Mouse (Mus musculus) liver, embryonic 12.5 days (tissue): ENCODE data around the gene Fgf12. TPM values are rescaled to one million over a fixed set of nuclear protein-coding genes. Genes with fewer than 3 reads are reported as not detected.

Experiments
- ATAC-seq: fragments of 200-750 bp; cut with Nextera tagmentation; 2 replicates; pipeline ENCODE4 v1.8.0; 2017; ENCODE audit warnings: moderate number of reproducible peaks, mild to moderate bottlenecking, moderate library complexity
- H3K27ac ChIP-seq: fragments of 300-500 bp; sonication (generic); 2 replicates; pipeline ENCODE4 v1.5.1; 2016; ENCODE audit warnings: mild to moderate bottlenecking
- H3K27me3 ChIP-seq: fragments of 300-500 bp; sonication (generic); replicated peaks from 2 replicates; pipeline ENCODE4 v1.6.1; 2016; ENCODE audit warnings: mild to moderate bottlenecking, moderate library complexity
- H3K36me3 ChIP-seq: fragments of 300-500 bp; sonication (generic); 2 replicates; pipeline ENCODE4 v1.6.1; 2016; ENCODE audit warnings: mild to moderate bottlenecking, moderate library complexity
- H3K4me1 ChIP-seq: fragments of 300-500 bp; sonication (generic); 2 replicates; pipeline ENCODE4 v1.6.1; 2016
- H3K4me2 ChIP-seq: fragments of 300-500 bp; sonication (generic); 2 replicates; pipeline ENCODE4 v1.6.1; 2016; ENCODE audit warnings: mild to moderate bottlenecking, moderate library complexity
- H3K4me3 ChIP-seq: fragments of 300-500 bp; sonication (generic); 2 replicates; pipeline ENCODE4 v1.5.1; 2016; ENCODE audit warnings: mild to moderate bottlenecking, moderate library complexity
- H3K9ac ChIP-seq: fragments of 300-500 bp; sonication (generic); 2 replicates; pipeline ENCODE4 v1.6.1; 2016; ENCODE audit warnings: mild to moderate bottlenecking, moderate library complexity
- H3K9me3 ChIP-seq: fragments of 300-500 bp; sonication (generic); replicated peaks from 2 replicates; pipeline ENCODE4 v1.6.1; 2016; ENCODE audit warnings: mild to moderate bottlenecking, moderate library complexity
- WGBS: fragments of 180-500 bp; shearing (Covaris S2); methylation state at CpG from one replicate; pipeline ENCODE4 v1.1.7; 2016; ENCODE audit not compliant: insufficient replicate concordance; 5-methylcytosine and 5-hydroxymethylcytosine counted together
- polyA plus RNA-seq: library from polyadenylated mRNA; unstranded; fragments of >200 nt; fragmentation: Nextera tagmentation; extraction: Ambion mirVana; gene quantifications from 2 replicates; pipeline ENCODE4 v1.2.1, GENCODE M21; 2016

Fgf12 gene
- polyA plus RNA-seq, 1 experiment from 2014 or later: 0.14 TPM

DNA sequence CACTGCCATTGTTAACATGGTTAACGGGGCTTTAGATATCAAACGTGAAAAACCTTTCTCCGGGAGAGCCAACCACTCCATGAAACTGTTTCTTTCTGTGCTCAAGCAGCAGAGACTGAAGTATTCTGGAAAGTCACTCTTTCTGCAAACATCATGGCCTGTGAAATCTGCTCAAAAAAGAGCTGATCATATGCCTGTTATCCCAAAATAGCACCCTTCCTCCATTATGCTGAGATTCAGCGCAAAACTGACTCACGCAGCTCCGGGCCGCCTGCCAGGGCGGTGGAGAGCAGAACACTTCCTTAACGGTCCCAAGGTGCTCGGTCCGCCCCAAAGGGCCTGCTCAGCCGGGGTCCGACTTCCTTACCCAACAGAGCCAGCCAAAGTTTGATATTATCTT lies 156.8 kb downstream of the Fgf12 start:
- Histone ChIP-seq H3K4me3 (no peak overlapping the region), H3K27ac (no peak overlapping the region), H3K36me3 (no peaks in the 10 kb centered on the region), H3K4me2 (no peak overlapping the region), H3K27me3 (no peaks in the 10 kb centered on the region), H3K4me1 (no peaks in the 10 kb centered on the region), H3K9me3 (no peaks in the 10 kb centered on the region), H3K9ac (no peak overlapping the region)
- ATAC-seq: no peak
- WGBS: 70% methylated on average over 13 of the region's 13 CpGs

DNA sequence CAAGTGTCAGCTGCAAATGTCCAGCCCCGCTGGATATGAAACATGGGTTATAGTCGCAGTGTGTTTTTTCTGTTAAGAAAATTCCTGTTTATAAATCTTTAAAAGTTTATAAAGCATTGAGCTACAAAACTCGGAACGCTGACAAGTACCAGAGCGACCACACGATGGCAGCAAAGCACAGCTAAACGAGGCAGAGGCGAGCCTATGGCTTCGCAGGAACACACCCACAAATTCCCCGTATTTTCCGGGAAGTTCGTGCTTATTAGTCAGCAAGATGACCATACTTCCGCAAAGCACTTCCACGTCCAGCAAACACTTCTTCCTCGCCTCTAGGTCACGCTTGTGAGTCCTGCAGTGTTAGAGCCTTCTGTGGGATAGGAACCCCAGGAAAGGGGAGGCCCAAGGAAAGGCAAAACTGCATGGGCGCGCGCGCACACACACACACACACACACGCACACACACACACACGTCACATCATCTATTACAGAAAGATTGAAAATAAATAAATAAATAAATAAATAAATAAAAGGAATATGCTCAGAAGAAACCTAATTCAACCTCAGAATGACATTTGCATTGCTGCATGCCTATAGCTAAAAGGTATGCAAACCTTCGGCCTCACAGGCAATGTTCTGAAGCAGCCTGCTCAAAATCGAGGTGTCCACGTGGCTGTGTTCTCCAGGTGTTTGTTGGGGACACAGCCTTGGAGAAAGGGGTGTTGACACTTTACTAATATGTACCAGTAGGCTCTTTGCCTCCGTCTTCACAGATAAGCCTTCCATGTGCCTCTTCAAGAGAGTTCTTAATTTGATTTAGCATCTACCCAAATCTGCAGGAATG lies 159.6 kb downstream of the Fgf12 start:
- Histone ChIP-seq H3K4me3 (no peak overlapping the region), H3K27ac (no peak overlapping the region), H3K4me2 (peak overlapping the region; percentile 35), H3K4me1 (no peaks in the 10 kb centered on the region), H3K27me3 (no peaks in the 10 kb centered on the region), H3K9ac (no peak overlapping the region), H3K36me3 (no peaks in the 10 kb centered on the region), H3K9me3 (no peaks in the 10 kb centered on the region)
- 21% methylated on average over 26 of the region's 26 CpGs for WGBS
- ATAC-seq: no peak

DNA sequence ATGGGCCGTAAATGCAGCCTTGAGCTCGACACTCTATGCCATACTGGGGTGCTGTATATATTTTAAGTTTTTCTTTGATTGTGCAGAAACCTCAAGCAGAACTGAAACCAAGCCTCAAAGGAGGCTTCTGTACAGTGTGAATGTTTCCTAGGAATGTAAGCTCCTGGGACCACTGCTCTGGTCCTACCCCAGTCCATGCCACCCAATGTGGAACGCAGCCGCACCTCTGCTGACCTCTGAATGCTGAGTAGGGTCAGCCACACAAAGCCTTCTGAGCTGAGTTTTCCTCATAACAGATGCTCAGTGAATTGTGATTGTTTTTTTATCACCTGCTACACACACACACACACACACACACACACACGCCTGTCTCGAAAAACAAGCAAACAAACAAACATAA lies 160.4 kb downstream of the Fgf12 start:
- H3K4me3 ChIP-seq: no peak overlapping the region
- no peaks in the 10 kb centered on the region for H3K9me3 ChIP-seq
- no peaks in the 10 kb centered on the region for H3K36me3 ChIP-seq
- H3K4me2 ChIP-seq: no peak overlapping the region
- no peak overlapping the region for H3K9ac ChIP-seq
- H3K27ac ChIP-seq: no peak overlapping the region
- no peak for ATAC-seq
- no peaks in the 10 kb centered on the region for H3K27me3 ChIP-seq
- WGBS: 78% methylated on average over 6 of the region's 6 CpGs
- no peaks in the 10 kb centered on the region for H3K4me1 ChIP-seq

- Histone ChIP-seq H3K4me2 (no peak overlapping the region), H3K4me1 (no peaks in the 10 kb centered on the region), H3K36me3 (no peaks in the 10 kb centered on the region), H3K4me3 (no peak overlapping the region), H3K27me3 (no peaks in the 10 kb centered on the region), H3K9ac (no peak overlapping the region), H3K27ac (no peak overlapping the region), H3K9me3 (no peaks in the 10 kb centered on the region)
- 54% methylated on average over 9 of the region's 9 CpGs for WGBS
- ATAC-seq: no peak
Measured at GRCm38 (mm10) chr16:28591583-28591982, 161.3 kb downstream of the Fgf12 start.

- Histone ChIP-seq H3K36me3 (no peaks in the 10 kb centered on the region), H3K27ac (no peak overlapping the region), H3K4me3 (no peak overlapping the region), H3K4me2 (no peak overlapping the region), H3K9me3 (no peaks in the 10 kb centered on the region), H3K27me3 (no peaks in the 10 kb centered on the region), H3K4me1 (no peaks in the 10 kb centered on the region), H3K9ac (no peak overlapping the region)
- WGBS: 46% methylated on average over 3 of the region's 3 CpGs
- ATAC-seq: no peak
Measured at GRCm38 (mm10) chr16:28572212-28572611, 180.7 kb downstream of the Fgf12 start.

DNA sequence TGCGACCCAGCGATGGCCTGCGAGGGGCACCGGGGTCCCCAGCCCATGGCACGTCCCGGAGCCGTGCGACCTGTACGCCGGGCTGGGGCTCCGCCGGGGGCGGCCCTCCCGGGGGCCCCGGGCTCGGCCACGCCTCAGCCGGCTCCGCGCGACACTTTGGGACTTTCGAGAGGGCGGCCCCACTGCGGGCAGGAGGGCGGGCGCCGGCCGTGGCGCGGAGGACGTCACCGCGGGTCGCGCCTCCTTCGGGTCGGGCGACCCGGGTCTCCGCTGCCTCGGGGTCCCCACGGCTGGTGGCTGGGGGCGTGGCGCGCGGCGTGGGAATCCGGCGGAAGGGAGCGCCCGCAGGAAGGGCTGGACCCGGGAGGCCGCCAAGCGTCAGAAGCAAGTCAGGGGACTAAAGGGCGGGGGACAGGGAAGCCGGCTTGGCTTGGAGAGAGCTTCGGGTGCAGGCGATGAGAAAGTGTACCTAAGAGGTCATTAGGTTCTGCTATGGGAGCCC lies 188.1 kb downstream of the Fgf12 start:
- Histone ChIP-seq H3K9me3 (no peaks in the 10 kb centered on the region), H3K4me1 (peaks cover 4% of the 10 kb centered on the region; the same call in 1 of the 2 replicates), H3K27ac (no peak overlapping the region), H3K4me3 (peak overlapping the region; percentile 46), H3K9ac (no peak overlapping the region), H3K4me2 (peak overlapping the region; percentile 71), H3K36me3 (no peaks in the 10 kb centered on the region), H3K27me3 (peaks cover 30% of the 10 kb centered on the region)
- 2% methylated on average over 55 of the region's 58 CpGs for WGBS
- no peak for ATAC-seq

GRCm38 (mm10) chr16:28564075-28564715 lies 188.7 kb downstream of the Fgf12 start:
- H3K4me3 ChIP-seq: peak overlapping the region; percentile 46
- H3K27ac ChIP-seq: no peak overlapping the region
- peaks cover 4% of the 10 kb centered on the region; the same call in 1 of the 2 replicates for H3K4me1 ChIP-seq
- H3K4me2 ChIP-seq: peak overlapping the region; percentile 71
- H3K27me3 ChIP-seq: peaks cover 30% of the 10 kb centered on the region
- no peak overlapping the region for H3K9ac ChIP-seq
- H3K9me3 ChIP-seq: no peaks in the 10 kb centered on the region
- no peaks in the 10 kb centered on the region for H3K36me3 ChIP-seq
- WGBS: 3% methylated on average over 40 of the region's 45 CpGs
- no peak for ATAC-seq

DNA sequence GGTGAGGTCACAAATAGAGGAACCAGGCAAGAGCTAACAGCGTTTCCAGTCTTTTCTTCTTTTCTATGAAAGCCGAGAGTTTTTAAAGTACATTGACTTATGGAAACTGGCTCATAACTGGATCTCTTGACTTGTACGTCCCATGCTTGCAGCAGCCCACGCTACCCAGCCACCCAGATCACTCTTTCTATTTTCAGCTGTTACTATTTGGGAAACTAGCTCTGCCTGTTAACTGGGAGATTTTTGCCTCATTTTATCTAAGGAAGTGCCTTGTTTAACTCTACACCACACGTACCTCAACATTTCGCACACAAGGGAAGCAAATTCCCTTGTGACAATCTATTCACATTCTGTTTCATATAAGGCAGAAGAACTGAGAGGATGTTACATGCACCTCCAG lies 190.0 kb downstream of the Fgf12 start:
- Histone ChIP-seq H3K9ac (no peak overlapping the region), H3K4me2 (no peak overlapping the region), H3K9me3 (no peaks in the 10 kb centered on the region), H3K36me3 (no peaks in the 10 kb centered on the region), H3K27me3 (peaks cover 30% of the 10 kb centered on the region), H3K4me3 (no peak overlapping the region), H3K27ac (no peak overlapping the region), H3K4me1 (peaks cover 4% of the 10 kb centered on the region; the same call in 1 of the 2 replicates)
- 63% methylated on average over 6 of the region's 6 CpGs for WGBS
- ATAC-seq: no peak

DNA sequence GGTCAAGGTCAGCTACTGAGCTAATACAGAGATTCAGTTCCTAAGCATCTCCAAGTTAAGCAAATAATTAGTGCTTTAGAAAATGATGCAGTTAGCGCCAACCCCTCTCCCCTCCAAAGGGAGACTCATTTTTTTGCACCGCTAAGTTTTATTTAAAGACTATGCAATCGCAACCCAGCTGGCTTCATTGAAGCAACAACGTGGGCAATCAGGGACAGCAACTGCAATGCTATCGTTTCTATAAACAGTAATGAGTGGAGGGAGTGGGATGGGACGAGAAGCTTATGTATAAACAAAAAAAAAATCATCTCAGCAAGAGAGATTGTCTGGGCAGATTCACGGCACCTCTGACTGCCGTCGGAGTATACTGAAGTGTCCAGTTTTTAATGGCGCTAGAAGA lies 197.6 kb downstream of the Fgf12 start:
- H3K4me1 ChIP-seq: no peaks in the 10 kb centered on the region
- no peak for ATAC-seq
- no peak overlapping the region for H3K4me3 ChIP-seq
- H3K27ac ChIP-seq: no peak overlapping the region
- no peak overlapping the region for H3K4me2 ChIP-seq
- no peak overlapping the region for H3K9ac ChIP-seq
- no peaks in the 10 kb centered on the region for H3K27me3 ChIP-seq
- 74% methylated on average over 10 of the region's 10 CpGs for WGBS
- no peaks in the 10 kb centered on the region for H3K9me3 ChIP-seq
- no peaks in the 10 kb centered on the region for H3K36me3 ChIP-seq

GRCm38 (mm10) chr16:28539423-28539822 lies 213.4 kb downstream of the Fgf12 start:
- ATAC-seq: no peak
- 59% methylated on average over 3 of the region's 3 CpGs for WGBS

DNA sequence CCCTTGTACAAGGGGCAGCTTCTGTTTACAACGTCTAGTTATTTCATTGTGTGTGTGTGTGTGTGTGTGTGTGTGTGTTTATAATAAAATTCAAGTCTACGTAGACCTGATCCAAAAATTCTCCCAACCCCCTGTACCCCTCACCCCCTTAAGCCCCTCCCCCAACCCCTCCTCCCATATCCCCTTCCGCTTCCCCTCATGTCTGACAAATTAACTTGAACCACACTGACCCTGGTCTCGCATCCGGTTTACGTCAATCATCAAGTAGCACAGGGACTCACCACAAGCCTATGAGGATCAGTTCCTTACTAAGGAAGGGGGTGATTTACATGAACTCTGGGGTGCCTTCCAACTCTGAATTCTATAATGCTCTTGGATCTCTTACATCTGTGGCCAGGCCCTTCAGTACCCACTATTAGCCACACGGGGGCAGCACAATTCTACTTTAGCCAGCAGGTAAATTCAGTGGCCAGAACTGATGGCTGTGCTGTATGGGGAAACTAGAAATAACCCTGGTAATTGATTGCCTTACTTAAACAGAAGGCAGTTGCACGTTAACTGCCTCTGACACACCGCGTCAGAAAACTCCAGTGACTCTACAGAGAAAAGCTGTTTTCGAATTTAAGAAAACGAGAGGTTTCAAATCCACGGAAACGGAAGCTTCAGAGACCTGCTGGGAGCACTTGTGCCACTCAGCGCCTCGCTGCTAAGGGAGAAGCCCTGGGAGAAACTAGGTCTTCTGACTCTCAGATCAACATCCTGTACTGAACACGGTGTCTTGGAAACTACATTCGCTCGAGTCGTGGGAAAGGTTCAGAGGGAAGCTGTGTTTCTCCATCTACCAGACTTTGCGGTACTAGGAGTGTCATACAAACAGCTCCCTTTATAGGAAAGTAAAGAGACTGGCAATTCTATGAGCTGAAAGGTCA lies 235.0 kb downstream of the Fgf12 start:
- Histone ChIP-seq H3K27ac (no peak overlapping the region), H3K4me2 (peak overlapping the region; percentile 40), H3K4me1 (no peaks in the 10 kb centered on the region), H3K4me3 (peak overlapping the region; percentile 12; the same call in 1 of the 2 replicates), H3K9me3 (no peaks in the 10 kb centered on the region), H3K9ac (no peak overlapping the region), H3K27me3 (no peaks in the 10 kb centered on the region), H3K36me3 (no peaks in the 10 kb centered on the region)
- WGBS: 23% methylated on average over 21 of the region's 21 CpGs
- ATAC-seq: peak; percentile 42; the same call in 1 of the 2 replicates

More at GRCm38 (mm10) chr16:28539423-28539822, 213.4 kb downstream of the Fgf12 start:
- Histone ChIP-seq H3K9me3 (no peaks in the 10 kb centered on the region), H3K4me2 (no peak overlapping the region), H3K4me3 (no peak overlapping the region), H3K27me3 (no peaks in the 10 kb centered on the region), H3K9ac (no peak overlapping the region), H3K4me1 (no peaks in the 10 kb centered on the region), H3K36me3 (no peaks in the 10 kb centered on the region), H3K27ac (no peak overlapping the region)
